Mouse (Mus musculus): ENCODE measurements around the gene Cct4.

GRCm38 (mm10) chr11:22971835-22972709 is 18.2 kb upstream of the Cct4 start, which contains the start of gene Zrsr1:
- TF ChIP-seq CTCF (IDR thresholded peaks at IDR 0.05; ENCODE audit: insufficient read depth, low read depth, low read length) (no peak), POLR2A (IDR thresholded peaks at IDR 0.05; ENCODE audit: insufficient read depth, low read depth, low read length) (0 out of 2 replicates have a peak, but pooled peaks have one; percentile 44)
